Mouse (Mus musculus) kidney, adult 18-20 months (tissue): ENCODE data around the gene Nup210l.
"Not testable (repeated sequence)": the region's sequence is repeated elsewhere in the genome, so short reads cannot be mapped to it uniquely, and the experiment has no call there.

Experiments
- DNase-seq: peaks from one replicate; pipeline ENCODE4 v3.0.0; 2021

The Nup210l gene

DNA sequence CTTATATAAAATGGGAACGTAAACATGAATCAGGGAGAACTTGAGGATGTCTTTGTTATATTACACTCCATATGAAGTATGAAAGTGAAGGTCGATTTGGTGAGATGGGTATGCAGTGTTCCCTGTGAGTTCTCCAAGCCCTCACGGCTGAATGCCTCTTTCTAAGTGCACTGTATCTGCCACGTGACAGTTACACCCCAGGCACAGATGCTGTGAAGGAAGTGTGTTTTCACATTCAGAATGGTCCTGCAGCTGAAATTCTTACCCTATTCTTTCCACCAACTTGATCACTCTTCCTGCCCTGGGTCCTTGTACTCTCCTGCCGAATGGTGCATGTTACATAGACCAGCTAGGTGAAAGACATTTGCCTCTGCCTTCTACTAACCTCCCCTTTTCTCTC lies 6.0 kb upstream of the Nup210l start:
- DNase-seq, result no peak

DNA sequence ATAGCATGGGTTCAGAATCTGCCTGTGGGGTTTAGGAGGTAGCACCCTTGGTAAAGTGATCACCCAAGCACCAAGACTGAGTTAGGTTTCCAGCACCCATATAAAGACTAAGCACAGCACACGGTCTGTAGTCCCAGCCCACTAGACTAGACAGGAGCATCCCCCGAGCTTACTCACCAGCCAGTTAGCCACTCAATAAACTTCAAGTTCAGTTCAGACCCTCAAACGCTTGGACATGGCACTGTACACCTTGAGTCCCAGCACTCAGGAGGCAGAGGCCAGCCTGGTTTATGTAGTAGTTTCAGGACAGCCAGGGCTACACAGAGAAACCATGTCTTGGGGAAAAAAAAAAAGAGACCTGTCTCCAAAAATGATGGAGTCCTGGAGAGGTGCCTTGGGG lies 2.9 kb upstream of the Nup210l start:
- no peak for DNase-seq

DNA sequence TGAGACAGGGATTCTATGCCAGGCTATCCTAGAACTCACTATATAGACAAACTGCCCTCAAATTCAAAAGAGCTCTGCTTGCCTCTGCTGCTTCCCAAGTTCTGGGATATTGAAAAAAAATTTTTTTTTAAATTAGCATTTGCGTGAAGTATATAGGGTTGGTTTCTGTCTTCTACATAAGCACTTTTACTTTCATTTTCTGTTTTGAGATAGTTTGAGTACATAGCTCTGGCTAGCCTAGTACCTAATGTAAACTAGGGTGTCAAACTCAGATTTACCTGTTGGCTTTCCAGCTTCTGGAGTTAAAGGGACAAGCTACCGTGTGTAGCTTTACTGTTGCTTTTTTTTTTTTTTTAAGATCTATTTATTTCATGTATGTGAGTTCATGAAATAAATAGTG lies 2.3 kb upstream of the Nup210l start:
- no peak for DNase-seq

- no peak for DNase-seq
Observed at GRCm38 (mm10) chr3:90102239-90102638, 1.7 kb upstream of the Nup210l start.

- no peak for DNase-seq
Observed at GRCm38 (mm10) chr3:90103176-90103575, 756 bp upstream of the Nup210l start.

DNA sequence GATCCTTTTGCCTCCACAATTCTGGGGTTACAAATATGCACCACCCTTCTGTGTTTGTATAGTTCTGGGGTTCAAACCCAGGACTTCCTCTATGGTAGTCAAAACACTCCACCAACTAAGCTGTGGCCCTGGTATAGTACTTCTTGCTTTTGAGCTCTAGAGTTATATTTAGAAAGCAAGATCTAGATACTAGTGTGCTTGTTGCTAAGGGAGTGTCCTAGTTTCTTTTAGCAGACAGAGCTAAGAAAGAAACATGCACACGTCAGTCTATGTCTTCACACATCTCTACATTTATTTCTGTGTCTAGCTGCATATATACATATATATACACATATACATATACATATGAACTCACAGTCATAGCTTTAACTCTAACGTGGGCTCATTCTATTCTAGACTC lies 7.8 kb downstream of the Nup210l start:
- DNase-seq, result no peak

DNA sequence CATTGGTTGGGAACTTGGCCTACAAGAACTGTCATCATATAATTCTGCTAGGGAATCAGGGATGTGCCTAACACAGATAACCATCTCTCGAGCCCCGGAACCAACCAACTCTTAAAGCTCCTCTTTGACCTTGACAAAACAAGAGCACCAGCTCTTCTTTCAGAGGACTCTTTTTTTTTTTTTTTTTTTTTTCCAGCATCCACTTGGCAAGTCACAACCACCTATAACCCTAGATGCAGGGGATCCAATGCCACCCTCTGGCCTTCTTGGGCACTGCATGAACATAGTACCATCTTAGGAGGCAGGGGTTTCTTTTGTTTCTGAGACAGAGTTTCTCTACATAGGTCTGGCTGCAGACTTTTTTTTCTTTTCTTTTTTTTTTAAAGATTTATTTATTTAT lies 10.4 kb downstream of the Nup210l start:
- DNase-seq, result no peak

DNA sequence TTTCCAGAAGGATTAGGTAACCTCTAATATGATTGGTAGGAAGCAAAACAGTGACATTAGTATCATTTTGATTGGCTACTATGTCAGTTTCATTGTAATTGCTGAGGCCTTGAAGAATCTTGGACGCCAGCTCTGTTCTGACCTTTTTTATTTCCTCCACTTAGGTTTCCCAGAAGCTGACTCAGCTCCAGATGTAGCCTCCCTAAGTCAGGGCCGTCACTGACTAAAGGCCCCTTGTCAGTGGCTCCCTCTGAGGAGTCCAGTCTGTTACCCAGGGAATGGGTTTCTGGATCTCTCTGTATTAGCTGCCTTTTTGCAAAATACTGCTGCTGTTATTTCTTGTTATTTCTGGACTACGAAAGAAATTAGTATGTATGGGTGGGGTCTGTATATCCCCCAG lies 11.6 kb downstream of the Nup210l start:
- DNase-seq, result no peak

DNA sequence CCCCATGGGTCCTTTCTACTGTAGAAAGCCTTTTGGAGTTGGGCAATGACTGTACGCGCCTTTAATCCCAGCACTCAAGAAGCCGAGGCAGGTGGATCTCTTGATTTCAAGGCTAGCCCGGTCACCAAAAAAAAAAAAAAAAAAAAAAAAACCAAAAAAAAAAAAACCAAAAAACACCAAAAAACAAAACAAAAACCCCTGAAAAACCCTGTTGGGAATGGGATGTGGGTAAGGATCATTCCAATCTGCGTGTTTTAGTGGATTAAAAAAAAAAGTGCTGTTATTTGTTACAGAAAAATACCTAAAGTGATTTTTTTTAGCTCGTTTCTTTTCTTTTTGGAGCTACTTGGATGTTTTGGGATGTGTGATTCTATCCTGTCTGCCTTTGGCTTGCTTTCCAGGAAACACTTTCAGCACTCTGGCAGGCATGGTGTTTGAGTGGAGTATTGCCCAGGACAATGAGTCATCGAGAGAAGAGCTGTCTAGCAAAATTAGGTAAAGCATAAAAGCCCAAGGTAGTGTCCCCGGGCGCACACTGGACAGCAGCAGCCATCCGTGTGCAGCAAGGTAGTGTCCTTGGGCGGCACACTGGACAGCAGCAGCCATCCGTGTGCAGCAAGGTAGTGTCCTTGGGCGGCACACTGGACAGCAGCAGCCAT lies 14.3 kb downstream of the Nup210l start:
- no peak for DNase-seq

DNA sequence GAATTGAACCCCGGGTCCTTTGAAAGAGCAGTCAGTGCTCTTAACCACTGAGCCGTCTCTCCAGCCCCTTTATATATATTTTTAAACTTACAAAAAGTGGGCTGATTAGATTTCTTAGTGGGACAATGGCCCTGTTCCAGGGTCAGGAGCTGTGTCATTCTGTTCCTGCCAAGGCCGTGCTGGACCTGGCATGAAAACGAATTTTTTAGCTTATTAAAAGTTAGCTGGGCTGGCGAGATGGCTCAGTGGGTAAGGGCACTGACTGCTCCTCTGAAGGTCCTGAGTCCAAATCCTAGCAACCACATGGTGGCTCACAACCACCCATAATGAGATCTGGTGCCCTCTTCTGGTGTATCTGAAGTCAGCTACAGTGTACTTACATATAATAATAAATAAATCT lies 18.1 kb downstream of the Nup210l start:
- DNase-seq, result not testable (repeated sequence)

DNA sequence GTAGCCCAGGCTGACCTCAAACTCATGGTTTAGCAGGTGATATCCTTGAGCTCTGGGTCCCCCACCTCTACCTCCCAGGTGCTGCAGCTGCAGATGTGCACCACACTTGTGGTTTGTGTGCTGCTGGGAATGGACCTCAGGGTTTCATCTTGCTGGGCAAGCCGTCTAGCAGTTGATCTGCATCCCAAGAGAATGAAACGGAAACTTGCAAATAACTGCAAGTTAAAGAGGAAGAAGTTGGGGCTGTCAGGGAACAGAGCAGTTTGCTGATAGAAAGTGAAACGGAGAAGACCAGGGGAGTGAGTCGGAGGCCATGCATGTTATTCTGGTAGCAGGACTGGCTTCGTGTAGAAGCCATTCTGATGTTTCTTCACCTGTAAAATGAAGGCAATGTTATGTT lies 21.8 kb downstream of the Nup210l start:
- no peak for DNase-seq

GRCm38 (mm10) chr3:90127881-90128280 lies 23.9 kb downstream of the Nup210l start:
- no peak for DNase-seq

DNA sequence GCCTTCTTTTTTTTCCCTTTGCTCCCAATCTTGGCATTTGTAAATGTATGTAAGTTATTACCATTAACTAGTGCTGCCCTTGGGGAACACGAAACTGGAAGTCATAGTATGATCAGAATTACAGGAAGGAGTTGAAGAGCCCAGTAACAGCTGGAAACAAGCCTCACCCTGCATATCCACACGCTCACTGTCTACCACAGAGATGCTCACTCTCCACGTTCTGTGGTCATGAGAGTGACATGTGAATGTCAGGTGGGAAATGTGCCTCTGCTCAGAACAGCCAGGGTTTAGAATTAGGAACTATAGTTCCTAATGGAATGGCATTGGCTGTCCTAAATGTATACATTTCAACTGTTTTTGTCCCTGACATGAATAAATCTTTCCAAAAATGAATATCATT lies 28.8 kb downstream of the Nup210l start:
- DNase-seq, result no peak

- DNase-seq, result no peak
Observed at GRCm38 (mm10) chr3:90133331-90133730, 29.4 kb downstream of the Nup210l start.

DNA sequence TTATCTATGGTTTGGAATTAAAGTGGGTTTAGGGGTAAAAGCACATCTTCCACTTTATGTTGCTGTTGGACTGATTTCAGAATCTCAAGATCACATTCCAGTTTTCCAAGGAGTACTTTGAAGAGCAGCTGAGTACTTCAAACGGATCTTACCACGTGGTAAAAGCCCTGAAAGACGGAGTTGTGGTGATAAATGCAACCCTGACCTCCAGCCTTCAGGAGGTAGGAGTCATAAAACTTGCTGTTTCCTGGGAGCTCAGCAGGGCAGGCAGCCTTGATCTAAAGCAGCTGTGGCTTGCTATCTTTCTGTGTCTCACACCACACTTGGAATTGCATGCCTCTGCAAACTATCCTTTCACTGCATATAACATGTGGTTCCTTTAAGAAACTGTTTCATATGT lies 30.6 kb downstream of the Nup210l start:
- no peak for DNase-seq

GRCm38 (mm10) chr3:90134993-90135392 lies 31.1 kb downstream of the Nup210l start:
- no peak for DNase-seq

DNA sequence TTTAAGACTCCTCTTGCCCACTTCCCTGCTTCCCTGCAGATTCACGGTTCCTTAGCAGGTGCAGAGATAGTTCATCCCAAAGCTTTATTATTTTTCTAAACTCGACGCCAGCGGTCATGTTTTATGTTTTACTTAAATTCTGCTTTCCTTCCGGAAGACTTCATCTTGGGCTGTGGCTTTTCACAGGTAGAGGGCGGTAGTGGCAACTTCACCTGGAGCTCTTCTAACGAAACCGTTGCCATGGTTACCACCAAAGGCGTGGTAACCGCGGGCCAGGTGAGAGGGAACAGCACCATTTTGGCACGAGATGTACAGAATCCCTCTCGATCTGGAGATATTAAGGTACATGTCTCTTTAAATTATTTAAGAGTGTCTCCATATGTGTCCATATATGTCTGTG lies 32.7 kb downstream of the Nup210l start:
- peak; percentile 3 for DNase-seq

DNA sequence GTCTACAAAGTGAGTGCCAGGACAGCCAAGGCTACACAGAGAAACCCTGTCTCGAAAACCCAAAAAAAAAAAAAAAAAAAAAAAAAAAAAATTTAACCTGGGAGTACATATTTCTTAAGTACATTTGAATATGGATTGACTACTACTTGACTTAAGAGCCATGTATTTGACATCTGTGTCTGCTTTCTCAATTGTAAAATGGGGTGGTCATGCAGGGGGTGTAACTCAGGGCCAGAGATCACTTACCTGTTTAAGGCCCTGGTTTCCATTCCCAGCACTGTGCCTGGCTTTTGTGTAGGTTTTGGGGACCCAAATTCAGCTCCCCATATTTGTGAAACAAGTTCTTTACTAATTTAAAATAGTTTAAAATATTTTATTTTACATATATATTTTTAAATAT lies 33.7 kb downstream of the Nup210l start:
- no peak for DNase-seq

GRCm38 (mm10) chr3:90139962-90140361 lies 36.0 kb downstream of the Nup210l start:
- no peak for DNase-seq

GRCm38 (mm10) chr3:90145461-90145860 lies 41.5 kb downstream of the Nup210l start:
- no peak for DNase-seq

DNA sequence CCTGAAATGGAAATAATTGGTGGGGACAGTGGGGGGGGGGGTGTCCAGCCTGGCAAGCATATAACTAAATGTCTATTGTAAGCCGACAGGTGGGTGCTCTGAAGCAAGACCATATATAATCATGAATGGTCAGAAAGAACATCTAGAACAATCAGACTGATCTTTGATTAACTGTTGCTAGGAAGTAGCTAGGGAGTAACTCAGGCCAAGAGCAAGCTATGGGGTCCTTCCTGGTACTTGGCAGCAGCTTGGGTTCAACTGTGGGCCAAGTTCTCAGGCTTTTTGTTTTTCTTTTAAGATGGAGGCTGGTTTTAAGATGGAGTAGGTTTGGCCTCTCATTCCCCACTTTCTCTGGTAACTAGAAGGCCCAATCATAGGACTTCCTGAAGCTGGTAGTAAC lies 42.7 kb downstream of the Nup210l start:
- no peak for DNase-seq

DNA sequence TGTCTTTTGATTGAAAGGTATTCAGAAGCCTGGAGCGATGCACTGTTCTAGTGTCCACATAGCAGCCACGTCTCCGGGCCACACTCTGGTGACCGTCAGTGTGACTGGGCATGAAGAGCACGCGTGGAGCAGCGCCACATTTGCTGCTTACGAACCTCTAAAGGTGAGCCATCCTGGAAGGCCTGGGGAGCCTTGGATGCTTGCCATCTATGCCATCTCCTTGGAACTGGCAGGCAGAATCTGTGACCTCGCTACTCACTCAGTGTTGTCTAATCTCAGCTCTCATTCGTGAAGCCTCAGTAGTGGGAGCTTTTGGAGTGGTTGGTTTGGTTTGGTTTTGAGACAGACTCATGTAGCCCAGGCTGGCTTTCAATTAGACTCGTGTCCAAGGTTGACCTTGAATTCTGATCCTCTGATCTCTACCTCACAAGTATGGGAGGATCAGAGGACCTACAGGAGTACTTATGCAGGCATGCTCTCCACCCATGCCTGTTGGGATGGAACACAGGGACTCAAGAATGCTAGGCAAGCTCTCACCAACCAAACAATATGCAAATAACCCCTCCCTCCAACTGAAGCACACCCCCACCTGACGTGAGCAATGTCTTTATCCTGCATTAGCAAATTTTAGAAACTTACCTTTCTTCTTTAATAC lies 47.3 kb downstream of the Nup210l start:
- DNase-seq, result no peak

GRCm38 (mm10) chr3:90155996-90156395 lies 52.1 kb downstream of the Nup210l start:
- DNase-seq, result no peak

- no peak for DNase-seq
Observed at GRCm38 (mm10) chr3:90159757-90160156, 55.8 kb downstream of the Nup210l start.

DNA sequence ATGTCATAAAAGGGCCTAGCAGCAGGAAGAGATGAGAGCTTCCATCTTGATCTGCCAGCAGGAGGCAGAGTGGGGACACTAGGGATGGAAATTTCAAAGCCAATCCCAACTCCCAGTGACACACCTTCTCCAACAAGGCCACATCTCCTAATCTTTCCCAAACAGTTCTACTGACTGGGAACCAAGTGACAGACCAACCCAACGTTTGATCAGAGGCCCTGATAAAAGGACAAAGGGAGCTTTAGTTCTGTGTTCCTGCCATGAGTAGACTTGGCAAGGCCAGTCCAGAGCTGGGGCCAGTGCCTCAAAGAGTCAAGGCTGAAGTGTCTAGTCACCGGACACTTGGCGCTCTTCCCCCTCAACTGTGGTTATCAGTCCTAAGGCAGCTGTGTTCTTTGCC lies 57.6 kb downstream of the Nup210l start:
- DNase-seq, result no peak
